Mouse (Mus musculus) hindbrain, embryonic 13.5 days (tissue): ENCODE data around the gene Mt3. TPM values are rescaled to one million over a fixed set of nuclear protein-coding genes. Genes with fewer than 3 reads are reported as not detected.

Experiments
- ATAC-seq: fragments of 200-750 bp; cut with Nextera tagmentation; 2 replicates; pipeline ENCODE4 v1.8.0; 2017; ENCODE audit warnings: moderate TSS enrichment; ENCODE audit not compliant: low FRiP score
- H3K27ac ChIP-seq: fragments of 300-500 bp; sonication (generic); 2 replicates; pipeline ENCODE4 v1.5.1; 2015; ENCODE audit warnings: inconsistent platforms, mild to moderate bottlenecking, moderate library complexity
- H3K27me3 ChIP-seq: fragments of 300-500 bp; sonication (generic); 2 replicates; pipeline ENCODE4 v1.6.1; 2015; ENCODE audit warnings: mild to moderate bottlenecking, inconsistent platforms
- H3K36me3 ChIP-seq: fragments of 300-500 bp; sonication (generic); 2 replicates; pipeline ENCODE4 v1.6.1; 2015; ENCODE audit warnings: mild to moderate bottlenecking, inconsistent platforms
- H3K4me1 ChIP-seq: fragments of 300-500 bp; sonication (generic); replicated peaks from 2 replicates; pipeline ENCODE4 v1.6.1; 2015; ENCODE audit warnings: inconsistent platforms
- H3K4me2 ChIP-seq: fragments of 300-500 bp; sonication (generic); 2 replicates; pipeline ENCODE4 v1.6.1; 2015; ENCODE audit warnings: inconsistent platforms, mild to moderate bottlenecking, moderate library complexity
- H3K4me3 ChIP-seq: fragments of 300-500 bp; sonication (generic); 2 replicates; pipeline ENCODE4 v1.5.1; 2015; ENCODE audit warnings: mild to moderate bottlenecking, inconsistent platforms
- H3K9ac ChIP-seq: fragments of 300-500 bp; sonication (generic); 2 replicates; pipeline ENCODE4 v1.6.1; 2015; ENCODE audit warnings: mild to moderate bottlenecking, inconsistent platforms
- H3K9me3 ChIP-seq: fragments of 300-500 bp; sonication (generic); 2 replicates; pipeline ENCODE4 v1.6.1; 2016; ENCODE audit warnings: inconsistent platforms
- WGBS: fragments of 180-500 bp; shearing (Covaris S2); methylation state at CpG from one replicate; pipeline ENCODE4 v1.1.7; 2015; 5-methylcytosine and 5-hydroxymethylcytosine counted together
- polyA plus RNA-seq: library from polyadenylated mRNA; unstranded; fragments of >200 nt; fragmentation: Nextera tagmentation; extraction: Ambion mirVana; gene quantifications from 2 replicates; pipeline ENCODE4 v1.2.1, GENCODE M21; 2015

The Mt3 gene
- polyA plus RNA-seq, 1 experiment from 2014 or later: 130 TPM

- Histone ChIP-seq H3K27ac (no peak overlapping the region), H3K4me2 (peak overlapping the region; percentile 86), H3K9me3 (no peaks in the 10 kb centered on the region), H3K4me1 (peaks cover 25% of the 10 kb centered on the region), H3K27me3 (peaks cover 98% of the 10 kb centered on the region), H3K9ac (0 out of 2 replicates have a peak overlapping the region, but pooled peaks have one; percentile 35), H3K4me3 (peak overlapping the region; percentile 45), H3K36me3 (no peaks in the 10 kb centered on the region)
- 3% methylated on average over 25 of the region's 25 CpGs for WGBS
- no peak for ATAC-seq
These were observed 27.5 kb downstream of the Mt3 start for GRCm38 (mm10) chr8:94179713-94180560.

GRCm38 (mm10) chr8:94180561-94180908 lies 28.1 kb downstream of the Mt3 start:
- Histone ChIP-seq H3K36me3 (no peaks in the 10 kb centered on the region), H3K4me1 (peaks cover 25% of the 10 kb centered on the region), H3K9ac (no peak overlapping the region), H3K27ac (no peak overlapping the region), H3K9me3 (no peaks in the 10 kb centered on the region), H3K27me3 (peaks cover 97% of the 10 kb centered on the region), H3K4me2 (no peak overlapping the region), H3K4me3 (no peak overlapping the region)
- ATAC-seq: no peak
- WGBS: 83% methylated on average over 1 of the region's 1 CpGs

GRCm38 (mm10) chr8:94182055-94182929 lies 29.9 kb downstream of the Mt3 start:
- Histone ChIP-seq H3K4me2 (no peak overlapping the region), H3K9ac (no peak overlapping the region), H3K27me3 (peaks cover 97% of the 10 kb centered on the region), H3K4me1 (peaks cover 37% of the 10 kb centered on the region), H3K4me3 (no peak overlapping the region), H3K9me3 (no peaks in the 10 kb centered on the region), H3K36me3 (no peaks in the 10 kb centered on the region), H3K27ac (no peak overlapping the region)
- WGBS: 62% methylated on average over 13 of the region's 13 CpGs
- ATAC-seq: no peak

GRCm38 (mm10) chr8:94183117-94183516 lies 30.7 kb downstream of the Mt3 start:
- H3K4me1 ChIP-seq: peaks cover 45% of the 10 kb centered on the region
- no peak overlapping the region for H3K27ac ChIP-seq
- ATAC-seq: peak; percentile 27; the same call in 1 of the 2 replicates
- H3K4me3 ChIP-seq: peak overlapping the region; percentile 13
- no peaks in the 10 kb centered on the region for H3K36me3 ChIP-seq
- WGBS: under 1% methylated on average over 16 of the region's 16 CpGs
- peak overlapping the region; percentile 42 for H3K4me2 ChIP-seq
- no peak overlapping the region for H3K9ac ChIP-seq
- H3K27me3 ChIP-seq: peaks cover 95% of the 10 kb centered on the region
- no peaks in the 10 kb centered on the region for H3K9me3 ChIP-seq

- peaks cover 36% of the 10 kb centered on the region for H3K4me1 ChIP-seq
- H3K36me3 ChIP-seq: no peaks in the 10 kb centered on the region
- no peak overlapping the region for H3K9ac ChIP-seq
- H3K4me2 ChIP-seq: no peak overlapping the region
- H3K9me3 ChIP-seq: no peaks in the 10 kb centered on the region
- H3K27ac ChIP-seq: no peak overlapping the region
- no peak for ATAC-seq
- no peak overlapping the region for H3K4me3 ChIP-seq
- peaks cover 87% of the 10 kb centered on the region for H3K27me3 ChIP-seq
- WGBS: 28% methylated on average over 12 of the region's 12 CpGs
These were observed 32.0 kb downstream of the Mt3 start for GRCm38 (mm10) chr8:94184357-94184843.

GRCm38 (mm10) chr8:94185791-94186190 lies 33.4 kb downstream of the Mt3 start:
- Histone ChIP-seq H3K9me3 (no peaks in the 10 kb centered on the region), H3K27ac (no peak overlapping the region), H3K36me3 (no peaks in the 10 kb centered on the region), H3K4me2 (no peak overlapping the region), H3K27me3 (peaks cover 81% of the 10 kb centered on the region), H3K4me3 (no peak overlapping the region), H3K9ac (no peak overlapping the region), H3K4me1 (peaks cover 27% of the 10 kb centered on the region)
- no peak for ATAC-seq
- WGBS: 72% methylated on average over 6 of the region's 6 CpGs

GRCm38 (mm10) chr8:94186542-94186941 lies 34.1 kb downstream of the Mt3 start:
- peak; percentile 62 for ATAC-seq
- Histone ChIP-seq H3K27ac (no peak overlapping the region), H3K4me2 (peak overlapping the region; percentile 36), H3K4me1 (peaks cover 33% of the 10 kb centered on the region), H3K9ac (no peak overlapping the region), H3K9me3 (no peaks in the 10 kb centered on the region), H3K27me3 (peaks cover 75% of the 10 kb centered on the region), H3K36me3 (no peaks in the 10 kb centered on the region), H3K4me3 (no peak overlapping the region)
- 5% methylated on average over 17 of the region's 17 CpGs for WGBS

- no peaks in the 10 kb centered on the region for H3K9me3 ChIP-seq
- H3K9ac ChIP-seq: no peak overlapping the region
- peak overlapping the region; percentile 36 for H3K4me2 ChIP-seq
- WGBS: 22% methylated on average over 21 of the region's 21 CpGs
- H3K27me3 ChIP-seq: peaks cover 66% of the 10 kb centered on the region
- H3K36me3 ChIP-seq: no peaks in the 10 kb centered on the region
- no peak overlapping the region for H3K27ac ChIP-seq
- H3K4me3 ChIP-seq: no peak overlapping the region
- ATAC-seq: no peak
- H3K4me1 ChIP-seq: peaks cover 35% of the 10 kb centered on the region
These were observed 35.0 kb downstream of the Mt3 start for GRCm38 (mm10) chr8:94187290-94188002.

- peak; percentile 34 for ATAC-seq
- 50% methylated on average over 13 of the region's 13 CpGs for WGBS
- H3K27ac ChIP-seq: peak overlapping the region; percentile 35; the same call in 1 of the 2 replicates
- no peak overlapping the region for H3K4me2 ChIP-seq
- no peak overlapping the region for H3K4me3 ChIP-seq
- no peak overlapping the region for H3K9ac ChIP-seq
- no peaks in the 10 kb centered on the region for H3K9me3 ChIP-seq
- H3K27me3 ChIP-seq: peaks cover 46% of the 10 kb centered on the region
- H3K4me1 ChIP-seq: peaks cover 28% of the 10 kb centered on the region
- H3K36me3 ChIP-seq: no peaks in the 10 kb centered on the region
These were observed 37.0 kb downstream of the Mt3 start for GRCm38 (mm10) chr8:94189275-94190031.

- WGBS: 24% methylated on average over 21 of the region's 21 CpGs
- Histone ChIP-seq H3K4me1 (peaks cover 27% of the 10 kb centered on the region), H3K4me2 (peak overlapping the region; percentile 51), H3K9ac (no peak overlapping the region), H3K27me3 (peaks cover 29% of the 10 kb centered on the region), H3K4me3 (peak overlapping the region; percentile 33), H3K9me3 (no peaks in the 10 kb centered on the region), H3K27ac (no peak overlapping the region), H3K36me3 (no peaks in the 10 kb centered on the region)
- no peak for ATAC-seq
These were observed 38.8 kb downstream of the Mt3 start for GRCm38 (mm10) chr8:94191101-94191691.

GRCm38 (mm10) chr8:94192926-94193325 lies 40.5 kb downstream of the Mt3 start:
- Histone ChIP-seq H3K27ac (no peak overlapping the region), H3K36me3 (no peaks in the 10 kb centered on the region), H3K9ac (no peak overlapping the region), H3K4me2 (no peak overlapping the region), H3K4me1 (peaks cover 10% of the 10 kb centered on the region), H3K27me3 (0 out of 2 replicates have a peak, but pooled peaks cover 14% of the 10 kb centered on the region), H3K9me3 (no peaks in the 10 kb centered on the region), H3K4me3 (no peak overlapping the region)
- WGBS: 61% methylated on average over 1 of the region's 1 CpGs
- ATAC-seq: no peak
